Mouse (Mus musculus): ENCODE results near the gene Lrp10. TPM values are rescaled to one million over a fixed set of nuclear protein-coding genes. Genes with fewer than 3 reads are reported as not detected.

Lrp10 gene
- polyA plus RNA-seq, 1 experiment from 2014 or later = 41.0 TPM

DNA sequence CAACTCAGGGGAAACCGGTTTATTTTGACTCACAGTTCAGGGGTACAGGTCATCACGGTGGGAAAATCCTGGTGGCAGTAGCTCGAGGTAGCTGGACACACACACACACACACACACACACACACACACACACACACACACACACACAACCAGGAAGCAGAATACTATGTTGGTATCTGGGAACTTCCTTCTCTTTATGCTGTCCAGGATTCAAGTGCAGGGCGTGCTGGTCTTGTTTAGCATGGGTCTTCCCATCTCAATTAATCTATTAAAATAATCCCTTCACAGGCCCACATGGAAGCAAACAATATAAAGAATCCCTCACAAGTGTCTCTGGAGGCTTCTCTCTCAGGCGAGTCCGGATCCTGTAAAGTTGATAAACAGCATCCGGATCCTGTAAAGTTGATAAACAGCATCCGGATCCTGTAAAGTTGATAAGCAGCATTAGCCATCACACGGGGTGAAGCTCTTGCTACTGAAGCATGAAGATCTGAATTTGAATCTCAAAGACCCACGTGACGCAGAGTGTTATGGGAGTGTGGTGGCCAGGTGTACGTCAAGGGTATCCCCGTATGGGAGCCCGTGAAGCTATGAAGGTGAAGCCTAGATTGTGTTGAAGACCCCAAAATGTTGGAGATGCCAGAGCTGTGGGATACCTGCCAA, 5.9 kb upstream of the Lrp10 start:
- no peak for ATAC-seq (ENCODE audit: low read depth)
- Histone ChIP-seq H3K36me3 (ENCODE audit: control insufficient read depth, insufficient read depth, low read length) (no peaks in the 10 kb centered on the region), H3K27ac (replicated peaks; ENCODE audit: low read depth, low read length) (no peak overlapping the region), H3K4me2 (ENCODE audit: low read depth, low read length) (no peak overlapping the region), H3K9me3 (ENCODE audit: control insufficient read depth, low read length) (no peaks in the 10 kb centered on the region), H3K4me3 (ENCODE audit: low read depth, low read length) (no peak overlapping the region), H3K27me3 (replicated peaks; ENCODE audit: control insufficient read depth, insufficient read depth, low read length) (no peaks in the 10 kb centered on the region), H3K9ac (ENCODE audit: low read depth, low read length) (no peak overlapping the region), H3K4me1 (ENCODE audit: control insufficient read depth, insufficient read depth, low read length) (no peaks in the 10 kb centered on the region)
- 90% methylated on average over 14 of the region's 14 CpGs for WGBS
- no peak for DNase-seq (ENCODE audit: low spot score)

DNA sequence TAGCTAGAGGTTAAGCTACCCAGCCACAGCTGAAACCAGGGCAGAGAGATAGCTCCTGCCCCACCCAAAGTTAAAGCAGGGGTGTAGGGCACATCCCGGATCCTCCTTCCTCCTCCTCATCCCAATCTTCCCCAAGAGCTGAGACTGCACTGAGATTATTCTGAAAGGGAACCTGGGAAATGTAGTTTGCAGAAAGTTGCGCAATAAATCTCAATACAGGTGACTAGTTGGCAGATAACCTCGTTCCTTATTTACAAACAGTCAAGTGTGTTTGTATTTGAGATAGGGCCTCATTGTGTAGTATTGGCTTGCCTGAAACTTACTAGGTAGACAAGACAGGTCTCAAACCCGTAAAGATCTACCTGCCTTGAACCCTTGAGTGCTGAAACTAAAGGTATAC, 1.8 kb upstream of the Lrp10 start:
- Histone ChIP-seq H3K9ac (ENCODE audit: low read depth, low read length) (no peak overlapping the region), H3K27me3 (replicated peaks; ENCODE audit: control insufficient read depth, insufficient read depth, low read length) (no peaks in the 10 kb centered on the region), H3K4me3 (ENCODE audit: low read depth, low read length) (no peak overlapping the region), H3K27ac (replicated peaks; ENCODE audit: low read depth, low read length) (no peak overlapping the region), H3K36me3 (ENCODE audit: control insufficient read depth, insufficient read depth, low read length) (peaks cover 8% of the 10 kb centered on the region), H3K4me2 (ENCODE audit: low read depth, low read length) (no peak overlapping the region), H3K9me3 (ENCODE audit: control insufficient read depth, low read length) (no peaks in the 10 kb centered on the region), H3K4me1 (ENCODE audit: control insufficient read depth, insufficient read depth, low read length) (peaks cover 3% of the 10 kb centered on the region; the same call in 1 of the 2 replicates)
- ATAC-seq (ENCODE audit: low read depth) = no peak
- whole genome bisulfite sequencing = 82% methylated on average over 4 of the region's 4 CpGs
- DNase-seq (ENCODE audit: low spot score) = no peak

DNA sequence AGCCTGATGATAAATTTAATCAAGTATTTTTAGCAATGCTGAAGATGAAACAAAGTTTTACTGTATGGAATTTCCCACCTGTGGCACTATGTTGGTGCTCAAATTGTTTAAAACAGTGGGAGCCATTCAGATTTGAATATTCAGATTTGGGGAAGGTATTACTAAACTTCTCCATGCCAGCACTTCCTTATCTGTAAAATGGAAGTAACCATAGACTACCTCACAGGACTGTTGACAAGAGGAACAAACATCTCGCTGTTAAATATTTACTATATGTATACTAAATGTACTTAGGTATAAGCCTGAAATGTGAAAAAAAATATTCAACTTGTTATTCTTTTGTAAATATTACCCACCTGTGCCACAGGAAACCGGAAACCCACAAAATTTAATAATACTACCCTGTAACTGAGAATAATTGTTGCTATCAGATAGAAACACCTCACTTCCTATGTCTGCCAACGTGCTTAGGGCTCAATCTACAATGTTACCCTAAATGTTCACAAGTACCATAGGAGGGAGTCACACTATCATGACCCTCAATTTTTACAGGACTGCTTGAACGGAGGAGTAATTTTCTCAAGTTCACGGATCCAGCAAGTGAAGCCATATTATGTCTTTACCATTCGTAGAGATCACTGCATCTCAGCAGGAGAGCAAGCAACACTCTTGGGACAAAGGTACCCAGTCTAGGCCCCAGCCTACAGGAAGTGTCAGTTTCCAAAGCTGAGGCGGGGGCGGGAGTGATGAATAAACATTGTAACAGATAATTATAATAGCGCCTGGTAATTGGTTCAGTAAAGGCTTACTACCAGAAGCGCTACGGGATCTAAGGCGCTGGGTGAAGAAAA, 604 bp upstream of the Lrp10 start:
- 12% methylated on average over 12 of the region's 12 CpGs for WGBS
- peak overlapping the region; percentile 83 for H3K4me2 ChIP-seq (ENCODE audit: low read depth, low read length)
- ATAC-seq (ENCODE audit: low read depth) (peak; percentile 32; the same call in 1 of the 2 replicates), DNase-seq (ENCODE audit: low spot score) (no peak)
- H3K36me3 ChIP-seq (ENCODE audit: control insufficient read depth, insufficient read depth, low read length) = peaks cover 20% of the 10 kb centered on the region
- peak overlapping the region; percentile 88 for H3K4me3 ChIP-seq (ENCODE audit: low read depth, low read length)
- H3K27me3 ChIP-seq (replicated peaks; ENCODE audit: control insufficient read depth, insufficient read depth, low read length) = no peaks in the 10 kb centered on the region
- H3K27ac ChIP-seq (replicated peaks; ENCODE audit: low read depth, low read length) = no peak overlapping the region
- no peaks in the 10 kb centered on the region for H3K9me3 ChIP-seq (ENCODE audit: control insufficient read depth, low read length)
- H3K4me1 ChIP-seq (ENCODE audit: control insufficient read depth, insufficient read depth, low read length) = peaks cover 3% of the 10 kb centered on the region; the same call in 1 of the 2 replicates
- peak overlapping the region; percentile 82 for H3K9ac ChIP-seq (ENCODE audit: low read depth, low read length)

DNA sequence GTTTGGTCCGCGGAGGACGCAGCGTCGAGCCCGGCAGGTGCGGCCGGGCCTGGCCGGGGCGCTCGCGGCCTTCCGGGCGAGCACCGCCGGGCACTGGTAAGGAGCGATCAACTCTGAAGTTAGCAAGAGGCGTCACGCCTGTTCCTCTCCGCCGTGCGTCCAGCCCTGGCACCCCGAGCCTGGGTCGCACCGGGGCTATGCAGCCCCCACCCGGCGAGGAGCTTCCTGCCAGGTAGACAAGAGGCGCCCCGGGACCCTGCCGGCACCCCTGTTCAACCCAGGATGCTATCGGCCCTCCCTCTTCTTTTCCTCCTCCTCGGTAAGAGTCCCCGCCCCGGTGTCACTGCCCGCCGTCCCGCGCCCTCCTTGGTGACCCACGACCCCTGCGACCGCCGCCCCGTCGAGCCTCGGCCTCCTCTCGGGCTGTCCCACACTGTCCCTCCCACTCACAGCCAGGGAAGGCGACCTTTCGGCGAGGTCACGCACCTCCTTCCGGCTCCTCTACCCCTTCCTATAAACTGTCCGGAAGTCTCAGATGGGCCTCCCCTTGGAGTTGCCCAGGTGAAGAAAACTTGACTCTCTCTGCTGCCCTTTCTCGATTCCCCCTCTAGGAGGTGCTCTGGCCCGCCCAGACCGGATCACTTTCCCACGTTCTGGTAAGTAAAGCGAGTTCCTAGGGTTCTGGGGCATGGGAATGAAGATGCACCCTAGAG, 512 bp downstream of the Lrp10 start:
- H3K9ac ChIP-seq (ENCODE audit: low read depth, low read length) = peak overlapping the region; percentile 82
- 1% methylated on average over 39 of the region's 57 CpGs for WGBS

DNA sequence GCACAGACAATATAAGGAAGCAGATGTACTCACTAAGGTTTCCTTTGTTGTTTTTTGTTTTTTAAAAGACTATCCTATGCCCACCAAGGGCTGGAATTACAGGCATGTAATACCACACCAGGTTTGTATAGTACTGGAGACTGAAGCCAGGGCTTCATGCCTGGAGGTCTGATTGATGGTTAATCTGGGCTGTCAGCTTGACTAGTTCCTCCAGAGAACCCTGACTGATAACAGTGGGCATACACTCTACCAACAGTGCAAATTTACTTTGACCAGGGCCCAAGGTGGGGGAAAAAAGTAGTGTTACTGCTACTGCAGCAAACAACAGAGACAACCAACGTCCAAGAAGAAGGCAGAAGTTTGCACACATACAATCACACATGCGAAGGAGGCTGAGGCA, 7.5 kb downstream of the Lrp10 start:
- Histone ChIP-seq H3K36me3 (ENCODE audit: control insufficient read depth, insufficient read depth, low read length) (peaks cover 47% of the 10 kb centered on the region), H3K4me2 (ENCODE audit: low read depth, low read length) (no peak overlapping the region), H3K27ac (replicated peaks; ENCODE audit: low read depth, low read length) (no peak overlapping the region), H3K9me3 (ENCODE audit: control insufficient read depth, low read length) (no peaks in the 10 kb centered on the region), H3K4me3 (ENCODE audit: low read depth, low read length) (no peak overlapping the region), H3K9ac (ENCODE audit: low read depth, low read length) (no peak overlapping the region), H3K4me1 (ENCODE audit: control insufficient read depth, insufficient read depth, low read length) (peaks cover 9% of the 10 kb centered on the region), H3K27me3 (replicated peaks; ENCODE audit: control insufficient read depth, insufficient read depth, low read length) (no peaks in the 10 kb centered on the region)
- DNase-seq (ENCODE audit: low spot score) = no peak
- no peak for ATAC-seq (ENCODE audit: low read depth)
- WGBS = 90% methylated on average over 2 of the region's 2 CpGs

More for the DNA sequence above, 512 bp downstream of the Lrp10 start:
- peak overlapping the region; percentile 67 for H3K27ac ChIP-seq (replicated peaks; ENCODE audit: low read depth, low read length)
- H3K27me3 ChIP-seq (replicated peaks; ENCODE audit: control insufficient read depth, insufficient read depth, low read length) = no peaks in the 10 kb centered on the region
- DNase-seq (ENCODE audit: low spot score) = peak; percentile 81
- peak overlapping the region; percentile 88 for H3K4me3 ChIP-seq (ENCODE audit: low read depth, low read length)
- ATAC-seq (ENCODE audit: low read depth) = peak; percentile 74
- H3K9me3 ChIP-seq (ENCODE audit: control insufficient read depth, low read length) = no peaks in the 10 kb centered on the region
- peaks cover 3% of the 10 kb centered on the region; the same call in 1 of the 2 replicates for H3K4me1 ChIP-seq (ENCODE audit: control insufficient read depth, insufficient read depth, low read length)
- peak overlapping the region; percentile 83 for H3K4me2 ChIP-seq (ENCODE audit: low read depth, low read length)
- H3K36me3 ChIP-seq (ENCODE audit: control insufficient read depth, insufficient read depth, low read length) = peaks cover 31% of the 10 kb centered on the region

DNA sequence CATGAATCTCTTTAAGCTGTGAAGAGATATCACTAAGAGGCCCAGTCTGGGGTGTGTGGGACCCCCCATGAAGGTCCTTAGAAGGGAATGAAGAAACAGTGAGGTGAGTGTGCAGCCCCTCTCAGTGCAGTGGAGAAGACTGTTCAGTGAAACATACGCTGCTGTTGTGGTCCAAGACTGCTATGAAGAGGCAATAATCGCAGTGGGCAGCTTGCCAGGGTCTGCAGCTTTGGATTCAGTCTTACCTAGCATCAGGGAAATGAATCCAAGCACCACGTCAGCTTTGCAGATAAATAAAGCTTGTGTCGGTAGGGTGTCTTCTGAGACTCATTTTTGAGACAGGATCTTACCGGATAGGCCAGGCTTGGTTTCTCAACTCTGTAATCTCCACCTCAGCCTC, 8.7 kb downstream of the Lrp10 start:
- H3K27ac ChIP-seq (replicated peaks; ENCODE audit: low read depth, low read length) = 0 out of 2 replicates have a peak overlapping the region, but pooled peaks have one; percentile 21
- DNase-seq (ENCODE audit: low spot score) (peak; percentile 84), ATAC-seq (ENCODE audit: low read depth) (0 out of 2 replicates have a peak, but pooled peaks have one; percentile 14)
- H3K4me1 ChIP-seq (ENCODE audit: control insufficient read depth, insufficient read depth, low read length) = peaks cover 17% of the 10 kb centered on the region
- H3K27me3 ChIP-seq (replicated peaks; ENCODE audit: control insufficient read depth, insufficient read depth, low read length) = 0 out of 2 replicates have a peak, but pooled peaks cover 10% of the 10 kb centered on the region
- H3K9ac ChIP-seq (ENCODE audit: low read depth, low read length) = peak overlapping the region; percentile 8; the same call in 1 of the 2 replicates
- no peaks in the 10 kb centered on the region for H3K9me3 ChIP-seq (ENCODE audit: control insufficient read depth, low read length)
- H3K4me2 ChIP-seq (ENCODE audit: low read depth, low read length) = no peak overlapping the region
- 58% methylated on average over 5 of the region's 5 CpGs for WGBS
- no peak overlapping the region for H3K4me3 ChIP-seq (ENCODE audit: low read depth, low read length)
- peaks cover 35% of the 10 kb centered on the region for H3K36me3 ChIP-seq (ENCODE audit: control insufficient read depth, insufficient read depth, low read length)

DNA sequence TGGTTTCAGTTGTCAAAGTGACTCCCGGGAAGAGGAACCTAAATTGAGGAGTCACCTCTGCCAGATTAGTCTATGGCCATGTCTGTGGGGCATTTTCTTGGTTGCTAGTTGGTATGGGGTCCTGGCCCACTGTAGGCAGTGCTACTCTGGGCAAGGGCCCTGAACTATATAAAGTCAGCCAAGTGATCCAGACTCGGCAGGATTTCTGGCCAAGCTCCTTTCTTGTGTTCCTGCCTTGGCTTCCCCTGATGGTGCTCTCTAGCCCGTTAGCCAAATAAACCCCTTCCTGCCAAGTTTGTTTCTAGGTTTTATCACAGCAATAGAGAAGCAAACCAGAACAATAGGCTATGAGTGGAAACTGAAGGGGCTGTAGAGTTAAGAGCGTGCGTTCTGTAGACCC, 10.8 kb downstream of the Lrp10 start:
- Histone ChIP-seq H3K27ac (replicated peaks; ENCODE audit: low read depth, low read length) (no peak overlapping the region), H3K9ac (ENCODE audit: low read depth, low read length) (no peak overlapping the region), H3K4me2 (ENCODE audit: low read depth, low read length) (no peak overlapping the region), H3K27me3 (replicated peaks; ENCODE audit: control insufficient read depth, insufficient read depth, low read length) (peaks cover 27% of the 10 kb centered on the region), H3K4me1 (ENCODE audit: control insufficient read depth, insufficient read depth, low read length) (peaks cover 21% of the 10 kb centered on the region), H3K9me3 (ENCODE audit: control insufficient read depth, low read length) (no peaks in the 10 kb centered on the region), H3K36me3 (ENCODE audit: control insufficient read depth, insufficient read depth, low read length) (peaks cover 15% of the 10 kb centered on the region; the same call in 1 of the 2 replicates), H3K4me3 (ENCODE audit: low read depth, low read length) (no peak overlapping the region)
- 87% methylated on average over 5 of the region's 5 CpGs for WGBS
- ATAC-seq (ENCODE audit: low read depth) (no peak), DNase-seq (ENCODE audit: low spot score) (no peak)

Measured in embryonic facial prominence, embryonic 14.5 days (tissue).